Mouse (Mus musculus) olfactory bulb, adult 2 months (tissue): Measurements from ENCODE around the gene Tnfsf11.

Source experiments
- CTCF ChIP-seq: fragments of 200-500 bp; IDR thresholded peaks from 2 replicates; pipeline ENCODE4 v1.5.1; 2012; ENCODE audit warnings: low read depth, mild to moderate bottlenecking, low read length, moderate library complexity; ENCODE audit not compliant: insufficient read depth
- POLR2A ChIP-seq: fragments of 200-500 bp; IDR thresholded peaks from 2 replicates; pipeline ENCODE4 v1.6.1; 2012; ENCODE audit warnings: mild to moderate bottlenecking, low read depth, low read length, moderate library complexity; ENCODE audit not compliant: insufficient read depth

GRCm38 (mm10) chr14:78276395-78276930 is 31.4 kb downstream of the Tnfsf11 start:
- TF ChIP-seq CTCF (no peak), POLR2A (no peak)
